Mouse (Mus musculus) stomach, postnatal 0 days (tissue): Measurements from ENCODE around the gene Pan3. TPM values are rescaled to one million over a fixed set of nuclear protein-coding genes. Genes with fewer than 3 reads are reported as not detected.

Experiments used
- ATAC-seq: fragments of 200-750 bp; cut with Nextera tagmentation; 2 replicates; pipeline ENCODE4 v1.8.0; 2017; ENCODE audit not compliant: low FRiP score, low TSS enrichment
- DNase-seq: peaks from one replicate; pipeline ENCODE4 v3.0.0-alpha.2; 2016; ENCODE audit warnings: low spot score
- H3K27ac ChIP-seq: fragments of 300-500 bp; sonication (generic); replicated peaks from 2 replicates; pipeline ENCODE4 v1.5.1; 2014; ENCODE audit warnings: mild to moderate bottlenecking, control low read depth
- H3K27me3 ChIP-seq: fragments of 300-500 bp; sonication (generic); 2 replicates; pipeline ENCODE4 v1.6.1; 2014; ENCODE audit warnings: low read length; ENCODE audit not compliant: control insufficient read depth, insufficient read depth
- H3K36me3 ChIP-seq: fragments of 300-500 bp; sonication (generic); 2 replicates; pipeline ENCODE4 v1.6.1; 2014; ENCODE audit warnings: low read length, mixed read lengths; ENCODE audit not compliant: control insufficient read depth, insufficient read depth
- H3K4me1 ChIP-seq: fragments of 300-500 bp; sonication (generic); replicated peaks from 2 replicates; pipeline ENCODE4 v1.6.1; 2014; ENCODE audit warnings: antibody characterized with exemption; ENCODE audit not compliant: control insufficient read depth, insufficient read depth
- H3K4me2 ChIP-seq: fragments of 300-500 bp; sonication (generic); replicated peaks from 2 replicates; pipeline ENCODE4 v1.6.1; 2014; ENCODE audit warnings: low read depth, mild to moderate bottlenecking, control low read depth, moderate library complexity
- H3K4me3 ChIP-seq: fragments of 300-500 bp; sonication (generic); 2 replicates; pipeline ENCODE4 v1.5.1; 2014; ENCODE audit warnings: low read depth, low read length, control low read depth
- H3K9ac ChIP-seq: fragments of 300-500 bp; sonication (generic); 2 replicates; pipeline ENCODE4 v1.6.1; 2014; ENCODE audit warnings: mild to moderate bottlenecking, low read length, control low read depth, mixed read lengths
- H3K9me3 ChIP-seq: fragments of 300-500 bp; sonication (generic); 2 replicates; pipeline ENCODE4 v1.6.1; 2016; ENCODE audit warnings: low read length; ENCODE audit not compliant: control insufficient read depth
- CTCF ChIP-seq: IDR thresholded peaks from 2 replicates; pipeline ENCODE4 v1.5.1; 2016; ENCODE audit warnings: antibody characterized with exemption, low read depth, mild to moderate bottlenecking, moderate library complexity
- EP300 ChIP-seq: optimal IDR thresholded peaks from 2 replicates; pipeline ENCODE3; 2016; ENCODE audit warnings: antibody characterized with exemption
- WGBS: fragments of 180-500 bp; shearing (Covaris S2); extraction: QIAGEN DNeasy Blood & Tissue Kit; methylation state at CpG from one replicate; pipeline ENCODE4 v1.1.7; 2014; 5-methylcytosine and 5-hydroxymethylcytosine counted together
- polyA plus RNA-seq: library from polyadenylated mRNA; unstranded; fragments of >200 nt; fragmentation: Nextera tagmentation; extraction: Ambion mirVana; gene quantifications from 2 replicates; pipeline ENCODE4 v1.2.1, GENCODE M21; 2015

The Pan3 gene
- polyA plus RNA-seq, 1 experiment from 2014 or later: 38.4 TPM

DNA sequence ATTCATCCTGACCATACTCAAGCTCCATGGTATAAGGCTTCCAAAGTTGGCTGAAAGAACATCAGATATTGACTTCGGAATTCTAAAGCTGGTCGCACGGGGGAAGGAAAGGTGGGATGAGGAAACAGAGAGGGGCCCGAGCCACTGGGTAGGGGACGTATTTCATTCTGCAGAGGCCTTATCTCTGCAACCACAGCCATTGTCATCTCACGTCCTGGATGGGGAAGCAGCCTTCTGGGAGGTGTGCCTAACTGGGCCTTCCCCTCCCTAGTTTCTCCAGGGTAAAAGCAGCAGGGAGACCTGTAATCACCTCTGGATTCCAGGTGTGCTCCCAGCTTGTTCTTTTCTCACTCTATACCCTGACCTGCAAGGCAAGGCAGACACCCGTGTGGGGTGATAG is 142.7 kb downstream of the Pan3 start:
- Histone ChIP-seq H3K36me3 (no peaks in the 10 kb centered on the region), H3K9ac (no peak overlapping the region), H3K4me3 (no peak overlapping the region), H3K27ac (no peak overlapping the region), H3K9me3 (no peaks in the 10 kb centered on the region), H3K4me2 (no peak overlapping the region), H3K4me1 (no peaks in the 10 kb centered on the region), H3K27me3 (no peaks in the 10 kb centered on the region)
- WGBS: 79% methylated on average over 7 of the region's 7 CpGs
- DNase-seq (no peak), ATAC-seq (no peak)
- TF ChIP-seq EP300 (no peak), CTCF (no peak)

DNA sequence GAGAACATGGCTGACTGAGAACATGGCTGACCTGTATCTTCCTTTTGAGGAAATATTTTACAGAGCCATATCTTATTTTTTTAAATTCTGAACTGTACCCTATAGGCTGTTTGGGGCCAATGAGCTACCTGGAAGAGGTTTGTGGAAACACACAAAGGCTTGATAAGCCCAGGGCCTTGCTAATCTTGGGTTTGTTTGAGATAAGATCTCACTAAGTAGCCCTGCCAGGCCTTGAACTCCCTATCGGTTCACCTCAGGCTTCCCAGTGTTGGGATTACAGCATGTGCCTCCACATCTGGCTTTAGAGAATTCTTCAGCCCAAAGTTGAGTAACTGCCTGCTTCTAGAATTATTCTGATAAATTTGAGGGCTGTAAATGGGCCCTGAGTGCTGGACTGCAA is 143.6 kb downstream of the Pan3 start:
- Histone ChIP-seq H3K4me1 (no peaks in the 10 kb centered on the region), H3K4me3 (no peak overlapping the region), H3K4me2 (no peak overlapping the region), H3K9me3 (no peaks in the 10 kb centered on the region), H3K27ac (no peak overlapping the region), H3K27me3 (no peaks in the 10 kb centered on the region), H3K9ac (no peak overlapping the region), H3K36me3 (no peaks in the 10 kb centered on the region)
- 56% methylated on average over 1 of the region's 1 CpGs for WGBS
- TF ChIP-seq EP300 (no peak), CTCF (no peak)
- DNase-seq (no peak), ATAC-seq (no peak)

DNA sequence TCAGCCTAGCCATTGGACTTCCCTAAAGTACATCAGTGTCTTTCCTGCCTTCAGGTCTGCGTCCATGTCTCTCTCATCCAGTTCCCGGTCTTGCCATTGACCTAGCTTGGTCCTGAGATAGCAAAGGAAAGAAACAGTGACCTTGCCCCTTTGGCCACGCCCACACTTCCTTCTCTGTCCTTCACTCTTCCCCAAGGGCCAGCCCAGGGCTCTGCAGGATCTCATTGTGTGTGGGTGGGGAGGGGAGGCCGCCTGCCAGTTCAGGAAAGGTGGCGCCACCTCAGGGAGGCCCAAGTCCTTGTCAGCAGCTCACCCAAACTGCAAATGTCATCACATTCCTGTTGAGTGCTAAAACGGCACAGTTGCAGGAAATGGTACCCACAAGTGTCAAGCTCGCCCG is 144.6 kb downstream of the Pan3 start:
- Histone ChIP-seq H3K4me2 (no peak overlapping the region), H3K27me3 (no peaks in the 10 kb centered on the region), H3K9me3 (no peaks in the 10 kb centered on the region), H3K27ac (no peak overlapping the region), H3K4me3 (no peak overlapping the region), H3K4me1 (no peaks in the 10 kb centered on the region), H3K36me3 (no peaks in the 10 kb centered on the region), H3K9ac (no peak overlapping the region)
- WGBS: 54% methylated on average over 8 of the region's 8 CpGs
- TF ChIP-seq CTCF: no peak
- DNase-seq (no peak), ATAC-seq (no peak)

DNA sequence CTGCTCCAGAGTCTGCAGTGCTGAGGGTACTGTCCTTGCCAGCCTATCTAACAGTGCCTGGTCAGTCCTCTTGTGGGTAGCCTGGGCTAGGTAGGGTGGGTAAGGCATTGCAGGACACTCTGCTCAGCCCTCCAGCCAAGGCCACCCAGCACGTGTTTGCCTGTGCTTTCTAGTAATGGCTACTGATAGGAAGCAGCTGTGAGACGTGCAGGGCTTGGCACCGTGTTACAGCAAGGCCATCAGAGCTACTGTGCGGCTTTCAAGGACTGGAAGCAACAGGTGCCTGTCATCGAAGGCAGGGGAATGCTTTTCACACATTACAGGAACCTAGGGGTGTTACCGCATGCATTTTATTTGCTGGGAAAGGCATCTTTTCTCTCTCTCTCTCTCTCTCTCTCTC is 147.0 kb downstream of the Pan3 start:
- Histone ChIP-seq H3K4me2 (no peak overlapping the region), H3K4me1 (no peaks in the 10 kb centered on the region), H3K4me3 (no peak overlapping the region), H3K27me3 (no peaks in the 10 kb centered on the region), H3K27ac (no peak overlapping the region), H3K9me3 (no peaks in the 10 kb centered on the region), H3K36me3 (no peaks in the 10 kb centered on the region), H3K9ac (no peak overlapping the region)
- WGBS: 36% methylated on average over 6 of the region's 6 CpGs
- no peak for TF ChIP-seq CTCF
- no peak for TF ChIP-seq EP300
- ATAC-seq (no peak), DNase-seq (no peak)

DNA sequence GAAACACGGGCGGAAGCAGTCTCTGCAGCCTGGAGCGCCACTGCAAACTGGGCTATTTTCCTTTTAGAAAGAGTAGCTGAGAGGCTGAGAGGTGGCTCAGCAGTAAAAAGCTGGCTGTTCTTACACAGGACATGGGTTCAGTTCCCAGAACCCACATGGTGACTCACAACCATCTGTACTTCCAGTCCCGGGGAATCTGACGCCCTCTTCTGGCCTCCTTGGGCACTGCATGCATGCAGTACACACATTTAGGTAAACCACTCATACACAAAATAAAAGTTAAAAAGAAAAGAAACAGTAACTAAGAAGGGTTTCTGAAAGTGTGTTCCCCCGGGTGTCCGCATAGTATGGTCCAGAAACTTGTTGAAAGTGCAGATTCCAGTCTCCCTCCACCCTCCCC is 149.2 kb downstream of the Pan3 start:
- no peaks in the 10 kb centered on the region for H3K9me3 ChIP-seq
- DNase-seq (no peak), ATAC-seq (no peak)
- H3K9ac ChIP-seq: no peak overlapping the region
- peak; percentile 30; the same call in 1 of the 2 replicates for TF ChIP-seq CTCF
- TF ChIP-seq EP300: no peak
- H3K36me3 ChIP-seq: no peaks in the 10 kb centered on the region
- no peaks in the 10 kb centered on the region for H3K4me1 ChIP-seq
- H3K27ac ChIP-seq: no peak overlapping the region
- 91% methylated on average over 7 of the region's 7 CpGs for WGBS
- H3K4me3 ChIP-seq: no peak overlapping the region
- H3K27me3 ChIP-seq: no peaks in the 10 kb centered on the region
- no peak overlapping the region for H3K4me2 ChIP-seq

DNA sequence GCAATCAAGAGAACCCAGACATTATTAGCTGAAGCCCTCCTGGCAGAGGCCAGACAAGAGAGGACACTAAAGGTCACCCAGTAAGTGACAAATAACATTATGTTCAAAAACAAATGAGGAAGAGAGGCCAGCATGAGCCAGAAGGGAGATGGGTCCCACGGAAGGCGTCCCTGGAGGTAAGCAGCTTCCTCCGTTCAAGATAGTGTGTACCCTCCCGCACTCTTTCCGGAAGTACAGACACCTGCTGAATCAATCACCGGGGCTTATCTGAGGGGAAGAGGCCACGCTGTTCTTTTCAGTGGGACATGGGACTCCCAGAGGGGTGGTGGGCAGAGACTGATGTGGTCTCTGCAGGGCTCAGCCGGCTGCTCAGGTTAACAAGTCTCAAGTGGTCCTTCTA is 149.7 kb downstream of the Pan3 start:
- TF ChIP-seq EP300 (no peak), CTCF (no peak)
- Histone ChIP-seq H3K4me1 (no peaks in the 10 kb centered on the region), H3K4me3 (no peak overlapping the region), H3K27me3 (no peaks in the 10 kb centered on the region), H3K9me3 (no peaks in the 10 kb centered on the region), H3K9ac (no peak overlapping the region), H3K4me2 (no peak overlapping the region), H3K36me3 (no peaks in the 10 kb centered on the region), H3K27ac (no peak overlapping the region)
- no peak for ATAC-seq
- 64% methylated on average over 8 of the region's 8 CpGs for WGBS
- no peak for DNase-seq
